Mouse (Mus musculus) layer of hippocampus, adult 8-10 months (tissue): Measurements from ENCODE around the gene Olfr393. TPM values are rescaled to one million over a fixed set of nuclear protein-coding genes. Genes with fewer than 3 reads are reported as not detected.

Source experiments
- DNase-seq, 2 experiments: peaks; one replicate each; pipeline ENCODE4 v3.0.0; 2022; ENCODE audit warnings: low spot score in 2 of 2
- total RNA-seq, 4 experiments: library from RNA; stranded (reverse); gene quantifications; 2 replicates each; pipeline ENCODE4 v1.2.4; 2022

The Olfr393 gene
- not detected for total RNA-seq

GRCm38 (mm10) chr11:73851354-73851753 is at the start of gene Olfr393:
Gene Olfr393 (minus strand): TSS chr11:73851454.
- no peak for DNase-seq

- no peak for DNase-seq
Measured at GRCm38 (mm10) chr11:73890671-73891070, 39.4 kb upstream of the Olfr393 start, which contains the start of gene Olfr394. Gene Olfr394 (minus strand): TSS chr11:73890771.

- no peak for DNase-seq
Measured at GRCm38 (mm10) chr11:73816949-73817348, 34.3 kb downstream of the Olfr393 start, which contains the start of gene Olfr392. Gene Olfr392 (minus strand): TSS chr11:73817049.

- DNase-seq = no peak
Measured at GRCm38 (mm10) chr11:73802952-73803351, 48.3 kb downstream of the Olfr393 start, which contains the start of gene Olfr391-ps. Gene Olfr391-ps (minus strand): TSS chr11:73803052.

Other genes with a start within 250 kb of the Olfr393 start
- gene Zfp735, start 162.7 kb downstream of the Olfr393 start, total RNA-seq = not detected
- not detected for gene Olfr389, start 70.7 kb downstream of the Olfr393 start, total RNA-seq
- gene Olfr390, start 68.5 kb downstream of the Olfr393 start, total RNA-seq = not detected
- not detected for gene Olfr391-ps, start 48.4 kb downstream of the Olfr393 start, total RNA-seq
- gene Olfr392, start 34.4 kb downstream of the Olfr393 start, total RNA-seq = not detected
- gene Olfr394, start 39.3 kb upstream of the Olfr393 start, total RNA-seq = not detected
- not detected for gene Olfr395, start 57.8 kb upstream of the Olfr393 start, total RNA-seq
- gene Olfr23, start 85.2 kb upstream of the Olfr393 start, total RNA-seq = not detected
- gene Olfr397, start 109.4 kb upstream of the Olfr393 start, total RNA-seq = not detected
- gene Olfr398, start 139.0 kb upstream of the Olfr393 start, total RNA-seq = not detected
- gene Olfr139, start 205.1 kb upstream of the Olfr393 start, total RNA-seq = not detected
- gene Olfr399, start 205.2 kb upstream of the Olfr393 start, total RNA-seq = not detected
- not detected for gene Zfp616, start 218.5 kb upstream of the Olfr393 start, total RNA-seq